Mouse (Mus musculus) kidney, adult 2 months (tissue): ENCODE results near the gene Gas8. TPM values are rescaled to one million over a fixed set of nuclear protein-coding genes. Genes with fewer than 3 reads are reported as not detected.
A peak's percentile ranks its signal among the peaks of the same experiment; 100 is the strongest.
"Not testable (repeated sequence)": the region's sequence is repeated elsewhere in the genome, so short reads cannot be mapped to it uniquely, and the experiment has no call there.

Source experiments
- DNase-seq: peaks from one replicate; pipeline ENCODE4 v3.0.0; 2021
- H3K27ac ChIP-seq: fragments of 200-500 bp; 2 replicates; pipeline ENCODE4 v1.5.1; 2012; ENCODE audit warnings: low read depth, low read length, control low read depth, inconsistent platforms; ENCODE audit not compliant: insufficient read depth
- H3K27me3 ChIP-seq: fragments of 200-500 bp; replicated peaks from 2 replicates; pipeline ENCODE4 v1.6.1; 2012; ENCODE audit warnings: mild to moderate bottlenecking, moderate library complexity, low read length, inconsistent platforms; ENCODE audit not compliant: control insufficient read depth, insufficient read depth
- H3K36me3 ChIP-seq: fragments of 200-500 bp; 2 replicates; pipeline ENCODE4 v1.6.1; 2012; ENCODE audit warnings: mild to moderate bottlenecking, moderate library complexity, low read length, inconsistent platforms; ENCODE audit not compliant: control insufficient read depth, insufficient read depth
- H3K4me1 ChIP-seq: fragments of 200-500 bp; 2 replicates; pipeline ENCODE4 v1.6.1; 2011; ENCODE audit warnings: low read length; ENCODE audit not compliant: control insufficient read depth, insufficient read depth
- H3K4me3 ChIP-seq: fragments of 200-500 bp; 2 replicates; pipeline ENCODE4 v1.5.1; 2011; ENCODE audit warnings: mild to moderate bottlenecking, low read depth, low read length, control low read depth; ENCODE audit not compliant: insufficient read depth
- CTCF ChIP-seq: fragments of 200-500 bp; conservative IDR thresholded peaks from 2 replicates; pipeline ENCODE4 v1.5.1; 2011; ENCODE audit warnings: low read depth, mild to moderate bottlenecking, control low read depth, low read length, moderate library complexity, mixed read lengths; ENCODE audit not compliant: insufficient read depth, insufficient read length
- POLR2A ChIP-seq: fragments of 200-500 bp; IDR thresholded peaks from one replicate; pipeline ENCODE4 v1.6.1; 2011; ENCODE audit warnings: low read depth, low read length, control low read depth
- WGBS: fragments of 180-500 bp; shearing (Covaris S2); methylation state at CpG from one replicate; pipeline ENCODE4 v1.1.7; 2018; 5-methylcytosine and 5-hydroxymethylcytosine counted together
- polyA plus RNA-seq: library from polyadenylated mRNA; depleted of rRNA; stranded (reverse); fragments of >200 nt; gene quantifications from 2 replicates; pipeline ENCODE4 v1.2.3, GENCODE M21; 2012; rRNA removed

The Gas8 gene
- polyA plus RNA-seq: 8.4 and 9.3 TPM in 2 replicates

DNA sequence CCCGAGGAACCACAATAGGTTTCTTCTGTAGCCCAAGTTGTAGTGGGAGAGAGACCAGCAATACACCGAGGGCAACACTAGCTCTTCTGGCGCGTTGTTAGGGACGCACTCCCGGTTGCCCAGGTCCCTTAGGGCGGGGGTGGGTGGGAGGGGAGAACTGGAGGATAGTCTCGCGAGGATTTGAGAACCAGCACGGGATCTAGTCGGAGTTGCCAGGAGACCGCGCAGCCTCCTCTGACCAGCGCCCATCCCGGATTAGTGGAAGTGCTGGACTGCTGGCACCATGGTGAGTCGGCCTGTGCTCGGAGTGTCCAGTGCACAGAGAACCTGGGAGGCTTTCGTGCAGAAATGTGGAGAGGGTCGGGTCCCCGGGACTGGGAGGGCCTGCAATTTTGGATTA is at the start of gene Gas8:
TSS of gene Gas8 (plus strand) at position 168 of the 400 bp plus-strand sequence.
- H3K27ac ChIP-seq: no peak within 1 kb of the TSS
- peak; percentile 96 for DNase-seq
- peaks cover 9% of the 10 kb centered on the region; the same call in 1 of the 2 replicates for H3K4me1 ChIP-seq

DNA sequence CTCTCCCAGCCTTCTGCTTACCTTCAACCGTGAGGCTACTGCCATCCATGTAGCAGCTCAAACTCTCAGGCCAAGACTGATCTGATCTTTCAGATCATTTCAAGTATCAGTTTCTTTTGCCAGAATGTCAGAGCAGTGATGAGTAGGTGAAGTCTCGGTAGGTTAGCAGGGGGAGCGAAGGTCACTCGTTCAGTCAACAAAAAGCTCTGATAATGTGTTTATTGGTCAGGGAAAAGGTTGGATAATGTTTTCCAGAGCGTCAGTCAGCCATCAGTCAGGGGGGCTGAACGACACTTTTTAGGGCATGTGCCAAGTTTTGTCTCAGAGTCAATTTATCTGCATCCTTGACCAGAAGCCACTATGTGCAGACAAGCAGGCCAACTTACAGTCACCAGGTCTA is 45.6 kb upstream of the Gas8 start:
- not testable (repeated sequence) for H3K36me3 ChIP-seq, H3K27me3 ChIP-seq, H3K27ac ChIP-seq, H3K4me3 ChIP-seq
- peaks cover 11% of the 10 kb centered on the region for H3K4me1 ChIP-seq
- DNase-seq: peak; percentile 8
- WGBS: 46% methylated on average over 6 of the region's 6 CpGs

More for the DNA sequence above, at the start of gene Gas8:
- TF ChIP-seq POLR2A (no peak), CTCF (peak; percentile 41; the same call in 1 of the 2 replicates)
- H3K4me3 ChIP-seq: peak within 1 kb of the TSS; percentile 53
- peaks cover 3% of the 10 kb centered on the region; the same call in 1 of the 2 replicates for H3K27me3 ChIP-seq
- under 1% methylated on average over 20 of the region's 20 CpGs for WGBS
- H3K36me3 ChIP-seq: no peaks in the 10 kb centered on the region

DNA sequence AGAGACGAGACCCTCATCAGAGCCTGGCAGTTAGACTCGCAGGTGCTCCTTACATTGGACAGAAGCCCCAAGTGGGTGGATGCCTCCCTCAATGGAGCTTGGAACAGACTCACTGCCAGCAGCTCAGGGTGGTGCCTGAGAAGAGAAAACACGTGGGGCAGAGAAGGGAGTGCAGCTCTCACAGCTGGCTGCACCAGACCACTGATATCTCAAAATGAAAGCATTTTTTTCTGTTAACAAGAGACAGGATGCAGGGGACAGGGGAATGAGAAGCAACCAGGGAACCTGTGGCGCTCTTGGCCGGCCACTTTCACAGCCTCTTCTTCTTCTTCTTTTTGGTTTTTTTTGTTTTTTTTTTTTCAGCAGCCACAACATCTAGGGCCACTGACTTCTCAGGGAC is 44.1 kb upstream of the Gas8 start:
- H3K36me3 ChIP-seq, H3K4me3 ChIP-seq, DNase-seq, H3K27ac ChIP-seq, H3K27me3 ChIP-seq: not testable (repeated sequence)
- WGBS: 68% methylated on average over 5 of the region's 5 CpGs
- peaks cover 16% of the 10 kb centered on the region for H3K4me1 ChIP-seq

DNA sequence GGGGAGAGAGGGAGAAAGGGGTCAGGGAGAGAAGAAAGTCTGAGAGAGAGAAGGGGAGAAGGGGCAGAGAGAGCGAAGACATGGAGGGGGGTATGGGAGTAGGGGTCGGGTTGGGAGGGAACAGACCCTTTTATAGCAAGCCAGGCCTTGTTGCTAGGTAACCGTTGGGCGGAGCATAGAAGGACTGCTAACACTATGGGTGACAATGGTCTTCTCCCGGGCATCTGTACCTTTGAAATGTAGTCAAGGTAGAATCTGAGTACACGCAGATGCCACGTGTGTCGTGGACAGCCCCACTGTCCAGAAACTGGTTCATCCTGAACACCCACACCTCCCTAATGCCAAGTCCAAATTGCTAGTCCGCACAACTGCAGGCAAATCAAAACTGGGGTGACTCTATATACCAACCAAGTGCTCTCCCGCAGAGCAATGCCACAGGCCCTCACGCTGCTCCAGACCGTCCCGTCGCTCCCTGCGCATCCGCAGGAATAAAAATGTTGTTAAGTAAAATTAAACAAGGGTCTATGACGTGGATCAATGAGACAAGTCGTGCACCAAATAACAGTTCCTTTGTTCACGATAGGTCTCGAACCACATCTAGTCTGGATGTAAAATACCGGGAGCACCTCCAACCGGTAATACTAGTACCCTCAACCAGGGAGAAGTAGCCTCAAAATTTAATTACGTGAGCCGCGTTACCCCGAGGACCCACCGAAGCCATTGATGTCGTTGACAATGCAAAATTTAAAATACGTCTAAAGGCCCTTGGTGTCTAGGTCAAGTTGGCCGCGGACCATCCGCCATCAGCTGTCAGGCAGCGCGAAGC is 41.5 kb upstream of the Gas8 start:
- no peak overlapping the region; the same call in 1 of the 2 replicates for H3K27ac ChIP-seq
- H3K27me3 ChIP-seq: no peaks in the 10 kb centered on the region
- no peak for DNase-seq
- TF ChIP-seq CTCF (no peak), POLR2A (no peak)
- H3K4me1 ChIP-seq: peaks cover 16% of the 10 kb centered on the region
- 12% methylated on average over 34 of the region's 34 CpGs for WGBS
- H3K36me3 ChIP-seq: no peaks in the 10 kb centered on the region
- peak overlapping the region; percentile 85 for H3K4me3 ChIP-seq

DNA sequence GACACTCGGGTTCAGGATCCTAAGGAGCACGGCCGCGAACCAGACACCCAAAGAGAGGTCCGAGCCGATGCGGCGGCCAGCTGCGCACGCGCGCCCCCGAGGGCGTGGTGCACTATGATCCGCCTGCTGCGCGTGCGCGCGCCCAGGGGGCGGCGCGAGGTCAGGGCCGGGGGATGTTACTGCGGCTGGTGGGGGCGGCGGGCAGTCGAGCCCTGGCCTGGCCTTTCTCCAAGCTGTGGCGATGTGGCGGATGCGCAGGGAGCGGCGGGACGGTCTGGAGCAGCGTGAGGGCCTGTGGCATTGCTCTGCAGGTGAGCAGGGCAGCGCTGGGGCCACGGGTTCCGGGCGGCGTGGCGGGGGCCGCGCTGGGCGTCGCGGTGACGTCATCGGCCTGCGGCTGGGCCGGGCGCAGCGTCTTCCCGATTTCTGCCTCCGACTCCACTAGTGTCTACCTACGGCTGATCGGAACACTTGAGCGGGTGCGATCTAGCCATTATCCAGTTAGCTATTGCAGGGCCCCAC is 40.8 kb upstream of the Gas8 start, which contains the start of gene Afg3l1:
TSS of gene Afg3l1 (plus strand) at position 167 of the 522 bp plus-strand sequence.
- H3K36me3 ChIP-seq: no peaks in the 10 kb centered on the region
- peak within 1 kb of the TSS; percentile 85 for H3K4me3 ChIP-seq
- H3K27ac ChIP-seq: peak within 1 kb of the TSS; percentile 89
- peak; percentile 97 for DNase-seq
- WGBS: under 1% methylated on average over 53 of the region's 58 CpGs
- peaks cover 16% of the 10 kb centered on the region for H3K4me1 ChIP-seq
- no peaks in the 10 kb centered on the region for H3K27me3 ChIP-seq
- TF ChIP-seq CTCF (no peak), POLR2A (peak; percentile 29)

DNA sequence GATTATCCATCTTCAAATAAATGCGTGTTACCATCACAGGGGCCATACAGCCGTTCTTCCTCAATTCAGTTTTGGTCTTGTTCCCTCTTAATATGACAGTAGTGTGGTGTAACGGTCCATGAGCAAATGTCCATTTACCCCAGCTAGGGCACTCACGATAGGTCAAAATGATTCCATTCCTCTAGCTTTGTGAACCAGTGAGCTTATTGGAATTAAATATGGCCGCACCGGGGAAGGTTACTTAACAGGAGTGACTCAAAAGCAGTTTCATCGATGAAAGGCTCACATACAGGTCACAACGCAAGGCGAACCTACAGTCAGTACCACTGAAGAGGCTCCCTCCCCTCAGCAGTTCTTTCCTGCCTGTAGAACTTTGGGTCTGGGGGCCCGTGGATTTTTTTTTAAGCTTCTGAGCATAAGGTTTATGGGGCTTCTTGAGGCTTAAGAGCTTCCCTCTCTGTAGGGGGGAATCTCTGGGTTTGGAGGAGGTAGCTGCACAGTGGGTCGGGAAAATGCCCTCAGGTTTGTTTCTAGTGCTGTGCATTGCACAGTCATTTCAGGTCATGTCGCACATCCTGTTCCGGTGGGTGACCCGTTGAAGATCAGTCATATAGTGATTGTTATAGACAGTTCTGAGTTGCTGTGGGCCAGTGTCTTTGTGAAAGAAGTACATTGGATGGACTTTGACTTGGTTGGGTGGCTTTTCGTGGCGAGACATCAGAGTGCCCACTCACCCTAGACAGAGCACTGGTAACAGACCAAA is 40.0 kb upstream of the Gas8 start:
- WGBS: 23% methylated on average over 16 of the region's 16 CpGs

DNA sequence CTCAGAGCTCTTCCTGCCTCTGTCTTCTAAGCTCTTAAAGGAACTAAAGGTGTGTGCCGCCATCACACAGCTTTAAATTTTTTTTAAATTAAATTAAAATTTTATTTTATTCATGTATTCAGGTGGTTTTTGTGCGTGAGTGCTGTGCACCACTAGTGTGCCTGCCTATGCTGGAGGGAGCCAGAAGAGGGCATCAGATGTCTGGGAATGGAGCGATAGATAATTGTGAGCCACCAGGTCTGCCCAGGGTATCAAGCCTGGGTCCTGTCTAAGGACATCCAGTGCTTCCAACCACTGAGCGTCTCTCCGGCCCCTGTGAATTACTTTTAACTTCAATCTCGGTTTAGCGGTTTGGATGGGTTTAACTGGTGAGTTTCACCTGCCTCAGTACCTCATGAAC is 36.0 kb upstream of the Gas8 start:
- WGBS: 88% methylated on average over 7 of the region's 7 CpGs
- Histone ChIP-seq H3K4me1 (peaks cover 7% of the 10 kb centered on the region), H3K4me3 (no peak overlapping the region), H3K36me3 (peaks cover 4% of the 10 kb centered on the region; the same call in 1 of the 2 replicates), H3K27me3 (no peaks in the 10 kb centered on the region), H3K27ac (no peak overlapping the region)
- DNase-seq: no peak
- TF ChIP-seq CTCF (peak; percentile 41), POLR2A (no peak)

More for the DNA sequence above, 40.0 kb upstream of the Gas8 start:
- Histone ChIP-seq H3K4me3 (peak overlapping the region; percentile 85), H3K27ac (peak overlapping the region; percentile 89; the same call in 1 of the 2 replicates), H3K27me3 (no peaks in the 10 kb centered on the region), H3K4me1 (peaks cover 16% of the 10 kb centered on the region), H3K36me3 (no peaks in the 10 kb centered on the region)
- peak; percentile 13 for DNase-seq
- no peak for TF ChIP-seq CTCF
- TF ChIP-seq POLR2A: no peak
